Mouse (Mus musculus) CH12.LX (cell line): ENCODE results near the gene Fam228a.

ENCODE experiments used
- BHLHE40 ChIP-seq: IDR thresholded peaks from 2 replicates; pipeline ENCODE4 v1.6.1; 2011; ENCODE audit warnings: mild to moderate bottlenecking, low read depth, low read length, improper control_type of control experiment
- EP300 ChIP-seq: IDR thresholded peaks from 2 replicates; pipeline ENCODE4 v1.6.1; 2011; ENCODE audit warnings: low read length, improper control_type of control experiment
- KAT2A ChIP-seq: IDR thresholded peaks from 2 replicates; pipeline ENCODE4 v1.6.1; 2012; ENCODE audit warnings: low read length, improper control_type of control experiment, inconsistent platforms; ENCODE audit not compliant: insufficient replicate concordance
- POLR2AphosphoS2 ChIP-seq: IDR thresholded peaks from 2 replicates; pipeline ENCODE4 v1.6.1; 2011; ENCODE audit warnings: low read depth, low read length, improper control_type of control experiment

DNA sequence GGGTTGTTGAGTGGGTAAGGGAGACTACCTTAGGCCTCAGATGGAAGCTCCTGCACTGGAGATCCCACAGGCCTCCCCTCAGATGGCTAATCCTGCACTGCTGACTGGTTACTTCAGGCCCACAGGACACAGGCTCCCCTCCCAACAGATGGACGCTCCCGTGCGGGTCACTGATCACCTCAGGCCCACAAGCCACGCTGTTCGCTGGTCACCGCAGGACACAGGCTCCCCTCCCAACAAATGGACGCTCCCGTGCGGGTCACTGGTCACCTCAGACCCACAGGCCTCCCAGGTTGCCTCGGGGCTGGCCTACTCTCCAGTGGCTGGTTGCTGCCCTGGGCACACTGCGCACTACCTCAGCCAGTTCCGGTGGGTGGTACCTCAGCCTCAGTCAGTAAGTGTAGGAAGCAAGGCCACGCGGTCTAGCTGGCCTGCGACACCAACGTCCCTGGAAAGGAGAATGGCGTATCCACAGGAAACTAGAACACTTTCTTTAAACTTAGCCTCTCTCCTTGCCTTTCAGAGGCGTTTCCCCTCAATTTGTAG is at the start of gene Fam228a:
- TF ChIP-seq KAT2A, result no peak
- TF ChIP-seq BHLHE40, result no peak
- no peak for TF ChIP-seq POLR2AphosphoS2
- TF ChIP-seq EP300, result no peak
